Mouse (Mus musculus) cerebellum, postnatal 36 days (tissue): ENCODE data around the gene Pheta1.

Experiments used
- DNase-seq, 2 experiments: peaks; one replicate each; pipeline ENCODE4 v3.0.0; 2021 to 2022; ENCODE audit warnings: mixed read lengths in 2 of 2

The Pheta1 gene

GRCm38 (mm10) chr5:121892281-121892680, 43.5 kb downstream of the Pheta1 start:
- DNase-seq: no peak

- DNase-seq: peak in 1 of 2 experiments; percentile 17
Measured at GRCm38 (mm10) chr5:121893581-121893980, 44.8 kb downstream of the Pheta1 start.

GRCm38 (mm10) chr5:121894647-121895046, 45.9 kb downstream of the Pheta1 start:
- DNase-seq: no peak

- no peak for DNase-seq
Measured at GRCm38 (mm10) chr5:121895117-121895756, 46.5 kb downstream of the Pheta1 start.

GRCm38 (mm10) chr5:121902809-121903745, 54.3 kb downstream of the Pheta1 start:
- DNase-seq: no peak
